Mouse (Mus musculus) hindbrain, embryonic 12.5 days (tissue): ENCODE measurements around the gene Hltf. TPM values are rescaled to one million over a fixed set of nuclear protein-coding genes. Genes with fewer than 3 reads are reported as not detected.
"Not testable (repeated sequence)": the region's sequence is repeated elsewhere in the genome, so short reads cannot be mapped to it uniquely, and the experiment has no call there.

ENCODE experiments used
- ATAC-seq: fragments of 200-750 bp; cut with Nextera tagmentation; 2 replicates; pipeline ENCODE4 v1.8.0; 2017; ENCODE audit warnings: moderate TSS enrichment; ENCODE audit not compliant: low FRiP score
- H3K27ac ChIP-seq: fragments of 300-500 bp; sonication (generic); 2 replicates; pipeline ENCODE4 v1.5.1; 2016; ENCODE audit warnings: mild to moderate bottlenecking
- H3K27me3 ChIP-seq: fragments of 300-500 bp; sonication (generic); 2 replicates; pipeline ENCODE4 v1.6.1; 2016; ENCODE audit warnings: mild to moderate bottlenecking
- H3K36me3 ChIP-seq: fragments of 300-500 bp; sonication (generic); 2 replicates; pipeline ENCODE4 v1.6.1; 2016; ENCODE audit warnings: mild to moderate bottlenecking
- H3K4me1 ChIP-seq: fragments of 300-500 bp; sonication (generic); 2 replicates; pipeline ENCODE4 v1.6.1; 2016
- H3K4me2 ChIP-seq: fragments of 300-500 bp; sonication (generic); replicated peaks from 2 replicates; pipeline ENCODE4 v1.6.1; 2016; ENCODE audit warnings: mild to moderate bottlenecking
- H3K4me3 ChIP-seq: fragments of 300-500 bp; sonication (generic); 2 replicates; pipeline ENCODE4 v1.5.1; 2016; ENCODE audit warnings: mild to moderate bottlenecking
- H3K9ac ChIP-seq: fragments of 300-500 bp; sonication (generic); 2 replicates; pipeline ENCODE4 v1.6.1; 2016; ENCODE audit warnings: mild to moderate bottlenecking, moderate library complexity
- H3K9me3 ChIP-seq: fragments of 300-500 bp; sonication (generic); replicated peaks from 2 replicates; pipeline ENCODE4 v1.6.1; 2016; ENCODE audit warnings: mild to moderate bottlenecking
- WGBS: fragments of 180-500 bp; shearing (Covaris S2); methylation state at CpG from one replicate; pipeline ENCODE4 v1.1.7; 2016; 5-methylcytosine and 5-hydroxymethylcytosine counted together
- polyA plus RNA-seq: library from polyadenylated mRNA; unstranded; fragments of >200 nt; fragmentation: Nextera tagmentation; extraction: Ambion mirVana; gene quantifications from 2 replicates; pipeline ENCODE4 v1.2.1, GENCODE M21; 2016

Hltf gene
- polyA plus RNA-seq = 22.4 and 24.4 TPM in 2 replicates

DNA sequence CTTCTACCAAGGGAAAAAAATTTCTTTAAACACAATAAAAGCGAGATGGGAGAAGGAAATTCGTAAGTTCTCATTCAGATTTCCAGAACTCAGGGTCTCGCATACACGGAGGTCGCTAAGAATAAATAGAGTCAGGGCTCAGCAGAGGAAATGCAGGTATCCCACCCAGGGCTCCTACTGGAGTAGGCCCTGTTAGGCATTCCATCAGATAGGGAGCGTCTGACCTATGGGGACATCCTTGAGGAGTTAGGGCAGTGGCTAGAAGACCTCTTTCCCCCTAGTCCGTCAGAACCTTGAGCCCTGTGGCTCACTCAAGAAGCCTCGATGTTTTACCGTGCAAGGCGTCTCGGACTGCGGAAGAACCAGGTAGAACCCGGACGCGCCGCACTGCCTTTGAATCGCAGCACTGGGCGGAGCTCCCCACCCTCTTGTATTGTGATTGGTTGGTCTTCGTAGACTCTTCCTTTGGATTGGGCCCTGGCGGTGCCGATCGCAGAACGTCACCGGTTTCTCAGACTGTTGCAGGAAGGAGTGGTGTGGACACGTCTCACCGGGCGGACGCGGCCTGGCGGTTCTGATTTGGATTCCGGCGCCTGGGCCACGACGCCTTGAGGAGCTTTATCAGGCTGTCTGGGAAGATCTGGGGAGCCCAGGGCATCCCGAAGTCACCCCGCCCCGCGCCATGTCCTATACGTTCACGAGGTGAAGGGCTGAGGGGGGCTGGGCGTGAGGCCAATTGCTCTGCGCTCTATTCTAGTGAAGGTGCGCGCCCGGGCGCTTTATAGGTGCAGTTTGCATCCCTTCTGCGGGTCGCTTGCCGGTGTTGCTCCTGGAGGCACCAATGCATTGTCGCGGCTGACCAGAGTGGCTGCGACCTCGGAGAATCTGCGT is at the start of gene Hltf:
Hltf (plus strand) TSS at position 506 of the 891 bp plus-strand sequence.
- Histone ChIP-seq H3K9me3 (no peaks in the 10 kb centered on the region), H3K4me3 (peak within 1 kb of the TSS; percentile 81), H3K36me3 (peaks cover 4% of the 10 kb centered on the region), H3K9ac (peak within 1 kb of the TSS; percentile 74), H3K27me3 (no peaks in the 10 kb centered on the region), H3K4me1 (peaks cover 9% of the 10 kb centered on the region; the same call in 1 of the 2 replicates), H3K4me2 (peak within 1 kb of the TSS; percentile 61), H3K27ac (peak within 1 kb of the TSS; percentile 83)
- peak; percentile 100 for ATAC-seq
- WGBS = under 1% methylated on average over 52 of the region's 54 CpGs

DNA sequence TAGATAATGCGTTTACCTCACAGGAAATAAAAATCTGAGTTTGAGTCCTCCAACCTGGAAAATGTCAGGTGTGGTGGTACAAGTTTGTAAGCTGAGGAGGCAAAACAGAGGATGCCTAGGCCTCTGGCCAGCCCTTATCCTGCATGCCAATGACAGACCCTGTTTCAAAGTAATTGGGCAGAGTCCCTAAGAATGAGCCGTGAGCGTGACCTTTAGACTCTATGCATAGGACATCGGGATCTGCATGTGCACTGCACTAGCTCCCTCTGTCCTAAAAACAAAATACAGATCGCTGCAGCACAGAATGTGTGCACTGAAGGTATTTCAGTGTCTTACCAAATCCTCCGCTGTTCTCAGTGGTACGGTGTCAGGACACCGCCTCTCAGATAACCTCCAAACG is 47.1 kb upstream of the Hltf start:
- H3K4me3 ChIP-seq = no peak overlapping the region
- no peaks in the 10 kb centered on the region for H3K4me1 ChIP-seq
- ATAC-seq = no peak
- H3K27ac ChIP-seq = no peak overlapping the region
- no peaks in the 10 kb centered on the region for H3K9me3 ChIP-seq
- H3K36me3 ChIP-seq = peaks cover 22% of the 10 kb centered on the region
- H3K4me2 ChIP-seq = no peak overlapping the region
- WGBS = 83% methylated on average over 9 of the region's 9 CpGs
- no peaks in the 10 kb centered on the region for H3K27me3 ChIP-seq
- no peak overlapping the region for H3K9ac ChIP-seq

DNA sequence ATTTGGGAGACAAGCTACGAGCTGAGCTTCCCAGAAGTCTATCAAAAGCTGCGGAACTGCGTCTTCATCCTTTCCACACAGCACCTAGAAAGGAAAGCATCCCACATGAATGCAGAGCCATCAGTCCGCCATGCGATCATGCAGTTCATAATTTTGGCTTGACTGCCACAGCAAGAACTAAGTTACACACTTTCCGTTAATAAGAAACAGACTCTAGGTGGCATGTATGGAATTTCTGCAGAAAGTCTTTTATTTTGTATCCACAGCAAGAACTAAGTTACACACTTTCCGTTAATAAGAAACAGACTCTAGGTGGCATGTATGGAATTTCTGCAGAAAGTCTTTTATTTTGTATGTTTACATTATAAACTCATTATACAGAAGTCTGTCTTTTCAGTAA is 46.7 kb upstream of the Hltf start:
- not testable (repeated sequence) for H3K9ac ChIP-seq, H3K27me3 ChIP-seq, ATAC-seq, H3K4me3 ChIP-seq, H3K4me1 ChIP-seq, H3K9me3 ChIP-seq, H3K4me2 ChIP-seq, H3K27ac ChIP-seq
- peaks cover 26% of the 10 kb centered on the region for H3K36me3 ChIP-seq
- WGBS = 73% methylated on average over 7 of the region's 7 CpGs

DNA sequence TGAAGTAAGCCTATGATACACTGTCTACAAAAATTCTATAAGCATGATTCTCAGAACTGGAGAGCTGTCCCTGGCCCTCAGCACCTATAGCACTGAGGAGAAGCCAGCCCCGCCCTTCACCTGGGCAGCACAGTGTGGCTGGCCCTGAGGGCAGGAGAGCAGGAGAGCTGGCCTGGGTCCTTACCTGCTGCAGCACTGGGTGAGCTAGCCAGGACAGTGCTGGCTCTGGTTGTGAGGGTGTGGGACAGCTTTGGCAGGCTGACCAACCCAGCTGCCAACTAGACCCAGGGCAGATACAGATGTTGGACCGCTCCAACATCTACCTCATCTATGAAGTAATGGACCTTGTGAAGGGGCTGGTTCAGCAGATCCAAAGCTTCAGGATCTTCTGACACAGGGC is 43.2 kb upstream of the Hltf start:
- Histone ChIP-seq H3K9me3 (no peaks in the 10 kb centered on the region), H3K4me2 (no peak overlapping the region), H3K36me3 (peaks cover 35% of the 10 kb centered on the region), H3K9ac (no peak overlapping the region), H3K27ac (no peak overlapping the region), H3K27me3 (no peaks in the 10 kb centered on the region), H3K4me3 (no peak overlapping the region), H3K4me1 (no peaks in the 10 kb centered on the region)
- ATAC-seq = no peak
- WGBS = 95% methylated on average over 2 of the region's 2 CpGs

DNA sequence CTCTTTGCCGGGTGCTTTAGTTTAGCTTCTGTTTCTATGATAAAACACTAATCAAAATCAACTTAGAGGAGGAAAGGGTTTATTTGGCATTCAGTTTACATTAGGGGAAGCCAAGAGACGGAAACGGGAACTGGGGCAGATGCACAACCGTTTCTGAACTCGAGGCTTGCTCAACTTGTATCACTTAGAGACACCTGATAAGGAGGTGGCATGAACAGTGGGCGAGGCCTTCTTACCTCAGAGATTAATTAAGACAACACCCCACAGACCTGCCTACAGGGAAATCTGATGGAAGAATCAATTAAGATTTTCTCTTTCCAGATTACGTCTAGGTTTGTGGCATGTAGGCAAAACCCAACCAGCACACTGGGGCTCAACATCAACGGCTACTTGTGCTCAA is 39.5 kb upstream of the Hltf start:
- peaks cover 48% of the 10 kb centered on the region for H3K36me3 ChIP-seq
- no peak overlapping the region for H3K4me2 ChIP-seq
- no peak for ATAC-seq
- H3K4me1 ChIP-seq = no peaks in the 10 kb centered on the region
- H3K27ac ChIP-seq = no peak overlapping the region
- WGBS = 94% methylated on average over 8 of the region's 8 CpGs
- no peaks in the 10 kb centered on the region for H3K9me3 ChIP-seq
- H3K9ac ChIP-seq = no peak overlapping the region
- H3K27me3 ChIP-seq = no peaks in the 10 kb centered on the region
- no peak overlapping the region for H3K4me3 ChIP-seq

DNA sequence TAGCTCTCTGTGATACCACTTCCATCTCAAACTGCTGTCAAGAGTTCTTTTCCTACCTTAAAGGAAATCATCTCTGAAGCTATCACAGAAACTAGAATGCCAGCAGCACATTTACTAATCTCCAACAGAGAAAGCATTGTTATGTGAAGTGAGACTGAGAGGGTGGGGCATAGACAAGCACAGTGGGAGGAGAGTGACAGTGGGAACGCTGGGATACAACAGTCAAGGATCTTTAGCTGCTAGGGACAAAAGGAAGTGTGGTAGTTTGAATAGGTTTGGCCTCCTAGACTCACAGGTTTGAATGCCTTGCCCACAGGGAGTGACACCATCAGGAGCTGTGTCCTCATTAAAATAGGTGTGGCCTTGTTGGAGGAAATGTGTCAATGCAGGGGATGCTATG is 33.8 kb upstream of the Hltf start:
- no peak for ATAC-seq
- Histone ChIP-seq H3K36me3 (peaks cover 55% of the 10 kb centered on the region), H3K4me3 (no peak overlapping the region), H3K4me1 (no peaks in the 10 kb centered on the region), H3K4me2 (no peak overlapping the region), H3K27ac (no peak overlapping the region), H3K9me3 (no peaks in the 10 kb centered on the region), H3K27me3 (no peaks in the 10 kb centered on the region), H3K9ac (no peak overlapping the region)
- 41% methylated on average over 1 of the region's 1 CpGs for WGBS

DNA sequence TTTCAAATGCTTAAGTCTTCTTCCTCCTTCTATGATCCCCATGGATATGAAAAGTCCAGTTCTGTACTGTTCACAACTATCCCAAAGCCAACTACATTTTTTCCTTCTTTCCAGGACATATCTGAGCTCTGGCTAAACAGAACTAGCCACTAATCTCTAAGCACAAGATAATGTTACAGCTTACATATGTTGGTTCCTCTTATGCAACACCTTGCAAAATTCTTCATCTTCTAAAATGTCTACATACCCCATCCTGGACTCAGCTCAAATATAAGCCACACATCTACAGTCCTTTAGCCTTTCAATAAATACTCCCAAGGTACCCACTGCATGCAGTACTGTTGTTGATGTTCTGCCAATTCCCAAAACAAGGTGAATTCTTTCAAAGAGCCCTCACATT is 31.1 kb upstream of the Hltf start:
- no peaks in the 10 kb centered on the region for H3K27me3 ChIP-seq
- H3K4me2 ChIP-seq = no peak overlapping the region
- ATAC-seq = no peak
- H3K36me3 ChIP-seq = peaks cover 45% of the 10 kb centered on the region
- no peak overlapping the region for H3K27ac ChIP-seq
- no peak overlapping the region for H3K9ac ChIP-seq
- H3K4me3 ChIP-seq = no peak overlapping the region
- H3K4me1 ChIP-seq = no peaks in the 10 kb centered on the region
- H3K9me3 ChIP-seq = no peaks in the 10 kb centered on the region

DNA sequence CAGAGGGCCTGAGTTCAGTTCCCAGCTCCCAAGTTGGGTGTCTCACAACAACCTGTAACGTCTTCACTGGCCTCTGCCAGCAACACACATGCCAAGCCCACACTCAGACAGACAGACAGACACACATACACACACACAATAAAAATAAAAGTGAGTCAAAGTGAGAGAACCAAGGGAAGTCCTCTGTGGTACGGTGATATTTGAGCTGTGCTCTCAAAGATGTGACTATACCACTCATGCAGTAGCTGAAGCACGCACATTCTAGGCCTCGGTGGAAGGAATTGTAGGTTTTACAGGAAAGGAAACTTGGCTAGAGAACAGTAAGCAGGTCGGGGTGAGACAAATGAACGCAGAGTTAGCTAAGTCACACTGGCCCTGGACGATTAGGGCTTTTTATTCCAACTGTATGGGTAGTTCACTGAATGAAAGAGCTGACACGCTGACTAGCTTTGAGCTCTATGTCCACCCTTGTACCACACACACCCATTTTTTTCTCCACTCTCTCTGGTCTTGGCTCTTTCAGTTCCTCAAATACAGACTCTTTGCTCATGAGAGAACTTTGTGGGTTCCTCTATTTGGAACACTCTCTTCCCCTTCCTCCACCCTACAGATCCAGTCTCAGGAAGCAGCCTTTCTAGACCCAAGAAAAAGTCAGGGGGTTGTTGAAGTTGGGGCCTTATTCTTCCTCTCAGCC is 30.5 kb upstream of the Hltf start:
- no peak overlapping the region for H3K27ac ChIP-seq
- H3K9me3 ChIP-seq = no peaks in the 10 kb centered on the region
- no peak overlapping the region for H3K4me3 ChIP-seq
- no peaks in the 10 kb centered on the region for H3K4me1 ChIP-seq
- WGBS = 91% methylated on average over 8 of the region's 8 CpGs
- no peaks in the 10 kb centered on the region for H3K27me3 ChIP-seq
- no peak overlapping the region for H3K4me2 ChIP-seq
- peaks cover 42% of the 10 kb centered on the region for H3K36me3 ChIP-seq
- no peak for ATAC-seq
- H3K9ac ChIP-seq = no peak overlapping the region

DNA sequence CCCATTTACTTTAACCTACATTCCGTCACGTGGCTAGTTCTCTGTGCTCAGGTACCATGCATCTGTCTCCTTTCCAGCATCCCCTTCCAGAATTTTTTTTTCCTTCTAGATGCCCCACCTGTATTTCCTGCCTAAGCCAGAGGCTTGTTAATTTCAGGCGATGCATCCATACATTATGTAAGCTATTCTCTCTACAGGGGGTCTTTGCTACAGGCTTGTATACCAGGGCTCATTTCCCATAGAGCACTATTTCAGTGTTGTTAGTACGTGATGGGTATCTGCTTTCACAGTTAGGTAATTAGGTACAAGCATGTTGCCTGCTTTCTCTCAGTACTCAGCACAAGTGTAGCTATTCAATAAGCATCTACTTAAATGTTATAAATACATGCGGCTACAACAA is 29.8 kb upstream of the Hltf start:
- H3K36me3 ChIP-seq = peaks cover 36% of the 10 kb centered on the region

DNA sequence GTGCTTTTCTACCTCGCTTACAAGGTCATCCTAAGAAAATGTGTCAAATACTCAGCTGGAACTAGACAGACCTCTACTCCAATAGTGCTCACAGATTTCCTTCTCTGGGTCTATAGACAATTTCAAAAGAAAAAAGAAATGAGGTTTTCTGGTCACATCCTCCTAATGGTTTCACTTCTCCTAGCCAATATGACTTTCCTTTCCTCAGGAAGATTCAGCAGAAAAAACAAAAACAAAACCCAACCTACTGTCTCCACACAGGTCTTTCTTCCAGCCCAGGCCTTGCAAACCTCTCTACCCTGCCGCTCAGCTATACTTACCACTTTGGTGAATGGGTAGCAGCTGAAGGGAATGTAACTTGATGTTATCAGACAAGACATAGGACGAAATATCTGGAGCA is 29.0 kb upstream of the Hltf start:
- WGBS = 94% methylated on average over 3 of the region's 3 CpGs
- peaks cover 31% of the 10 kb centered on the region for H3K36me3 ChIP-seq
- ATAC-seq = no peak

More for the DNA sequence above, 29.8 kb upstream of the Hltf start:
- no peak overlapping the region for H3K4me3 ChIP-seq
- H3K4me2 ChIP-seq = no peak overlapping the region
- no peaks in the 10 kb centered on the region for H3K9me3 ChIP-seq
- H3K27me3 ChIP-seq = no peaks in the 10 kb centered on the region
- H3K4me1 ChIP-seq = no peaks in the 10 kb centered on the region
- 91% methylated on average over 5 of the region's 5 CpGs for WGBS
- no peak for ATAC-seq
- no peak overlapping the region for H3K27ac ChIP-seq
- H3K9ac ChIP-seq = no peak overlapping the region

DNA sequence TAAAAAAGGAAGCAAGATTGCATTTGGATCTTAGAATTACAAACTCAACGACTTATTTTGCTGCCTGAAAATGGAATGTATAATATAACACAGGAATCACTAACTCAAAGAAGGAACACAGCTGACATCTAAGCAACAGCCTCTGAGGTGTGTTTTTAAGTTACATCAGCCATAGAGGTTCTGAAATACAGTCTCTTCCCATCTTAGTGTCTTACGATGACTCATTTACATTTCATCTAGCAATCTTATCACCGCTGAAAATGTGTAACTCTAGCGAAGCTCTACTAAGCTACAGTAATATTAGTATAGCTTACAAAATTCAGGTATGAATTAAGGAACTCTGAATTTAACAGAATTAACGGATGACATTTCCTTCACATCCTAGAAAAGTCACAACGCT is 26.8 kb upstream of the Hltf start:
- no peak overlapping the region for H3K9ac ChIP-seq
- no peak overlapping the region for H3K27ac ChIP-seq
- 0 out of 2 replicates have a peak, but pooled peaks cover 11% of the 10 kb centered on the region for H3K36me3 ChIP-seq
- H3K9me3 ChIP-seq = no peaks in the 10 kb centered on the region
- peaks cover 8% of the 10 kb centered on the region for H3K4me1 ChIP-seq
- no peaks in the 10 kb centered on the region for H3K27me3 ChIP-seq
- ATAC-seq = no peak
- 90% methylated on average over 6 of the region's 6 CpGs for WGBS
- H3K4me3 ChIP-seq = no peak overlapping the region
- H3K4me2 ChIP-seq = no peak overlapping the region

More for the DNA sequence above, 29.0 kb upstream of the Hltf start:
- H3K4me3 ChIP-seq = no peak overlapping the region
- H3K27ac ChIP-seq = no peak overlapping the region
- H3K9me3 ChIP-seq = no peaks in the 10 kb centered on the region
- H3K27me3 ChIP-seq = no peaks in the 10 kb centered on the region
- H3K9ac ChIP-seq = no peak overlapping the region
- no peaks in the 10 kb centered on the region for H3K4me1 ChIP-seq
- no peak overlapping the region for H3K4me2 ChIP-seq

DNA sequence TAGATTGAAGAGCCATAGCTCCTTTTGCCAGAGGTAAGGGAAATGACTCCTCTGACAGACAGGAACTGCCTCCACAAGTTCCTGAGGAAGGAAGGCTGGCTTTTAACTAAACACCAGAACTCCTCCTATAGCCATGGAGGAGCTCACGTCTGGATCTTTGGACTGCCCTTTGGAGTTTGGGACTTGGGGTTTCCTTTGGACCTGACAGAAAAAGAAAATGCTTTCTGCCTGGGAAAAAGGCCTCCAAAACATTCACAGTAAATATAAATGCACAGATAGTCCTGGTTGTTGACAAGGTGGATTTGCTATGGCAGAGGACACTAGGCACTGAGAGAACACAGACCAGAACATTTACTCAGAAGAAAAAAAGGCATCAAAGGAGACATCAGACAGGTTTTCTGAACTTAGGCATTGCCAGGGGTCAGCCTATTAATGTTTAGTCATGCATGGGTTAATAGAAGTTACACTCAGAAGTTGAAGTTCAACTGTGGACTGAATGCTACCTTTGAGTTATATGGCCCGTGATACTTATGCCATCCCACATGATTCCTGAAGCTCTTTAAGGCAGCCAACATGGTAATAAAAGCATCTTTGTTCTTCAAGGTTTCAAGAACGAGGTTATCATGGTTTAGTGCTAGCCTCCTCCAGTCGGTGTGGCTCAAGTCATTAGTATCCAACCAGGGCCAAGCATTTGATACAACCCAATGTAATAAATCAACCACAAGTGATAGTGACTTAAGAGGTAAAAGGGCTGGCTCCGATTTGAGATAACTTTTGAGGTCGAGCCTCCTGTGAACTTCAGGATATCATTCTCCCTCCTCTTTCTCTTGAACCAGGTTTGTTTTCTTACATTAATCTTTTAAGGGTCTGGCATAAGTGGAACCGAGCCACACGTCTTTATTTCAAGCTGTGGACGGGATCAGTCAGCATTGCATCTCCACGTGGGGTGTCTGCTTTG is 23.6 kb upstream of the Hltf start:
- Histone ChIP-seq H3K27me3 (no peaks in the 10 kb centered on the region), H3K4me2 (peak overlapping the region; percentile 80), H3K9ac (peak overlapping the region; percentile 74), H3K4me3 (peak overlapping the region; percentile 83), H3K4me1 (peaks cover 8% of the 10 kb centered on the region), H3K27ac (no peak overlapping the region; the same call in 1 of the 2 replicates), H3K36me3 (no peaks in the 10 kb centered on the region), H3K9me3 (no peaks in the 10 kb centered on the region)
- ATAC-seq = no peak
- WGBS = 24% methylated on average over 10 of the region's 10 CpGs
